Mouse (Mus musculus) yolk sac, embryonic 10.5 days (tissue): ENCODE measurements around the gene Caskin1.

Experiments
- DNase-seq: peaks from one replicate; pipeline ENCODE4 v3.0.0-alpha.2; 2017; ENCODE audit warnings: low spot score

Gene Caskin1

DNA sequence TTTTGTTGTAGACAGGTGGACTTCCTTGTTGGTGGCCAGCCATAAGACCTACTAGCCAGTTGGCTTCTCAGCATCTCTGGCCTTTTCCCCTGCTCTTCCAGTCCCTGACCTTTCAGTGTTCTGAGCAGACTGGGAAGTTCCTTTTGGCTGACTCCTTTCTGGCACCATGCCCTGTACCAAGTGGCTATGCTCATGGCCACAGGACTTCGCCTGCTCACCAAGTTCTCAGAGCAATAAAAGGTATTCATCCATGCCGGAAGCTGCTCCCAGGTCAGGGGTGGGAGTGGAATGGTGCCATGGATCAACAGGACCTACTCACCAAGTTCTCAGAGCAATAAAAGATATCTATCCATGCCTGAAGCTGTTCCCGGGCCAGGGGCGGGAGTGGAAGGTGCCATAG lies 15.9 kb upstream of the Caskin1 start:
- DNase-seq: no peak

GRCm38 (mm10) chr17:24473612-24474275 lies 14.7 kb upstream of the Caskin1 start, which contains the start of gene Bricd5:
Gene Bricd5, plus strand, starts transcription at chr17:24473884.
- DNase-seq: no peak

DNA sequence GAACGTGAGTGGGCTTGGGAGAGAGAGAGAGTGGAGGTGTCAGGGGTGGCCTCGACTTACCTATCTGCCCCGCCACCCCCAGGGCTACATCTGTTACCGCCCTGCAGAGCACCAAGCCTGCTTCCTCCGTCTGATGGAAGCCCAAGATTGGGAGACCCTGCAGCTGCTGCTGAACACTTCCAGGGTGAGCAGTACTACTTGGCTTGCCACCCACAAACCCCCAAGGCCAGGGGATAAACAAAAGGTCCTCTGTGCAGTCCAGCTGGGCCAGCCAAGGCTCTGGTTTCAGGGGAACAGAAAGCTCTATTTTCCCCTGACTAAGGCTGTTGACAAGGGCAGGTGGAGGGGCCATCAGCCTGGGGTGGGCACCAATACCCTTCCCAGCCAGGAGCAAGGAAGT lies 13.8 kb upstream of the Caskin1 start:
- DNase-seq: no peak

DNA sequence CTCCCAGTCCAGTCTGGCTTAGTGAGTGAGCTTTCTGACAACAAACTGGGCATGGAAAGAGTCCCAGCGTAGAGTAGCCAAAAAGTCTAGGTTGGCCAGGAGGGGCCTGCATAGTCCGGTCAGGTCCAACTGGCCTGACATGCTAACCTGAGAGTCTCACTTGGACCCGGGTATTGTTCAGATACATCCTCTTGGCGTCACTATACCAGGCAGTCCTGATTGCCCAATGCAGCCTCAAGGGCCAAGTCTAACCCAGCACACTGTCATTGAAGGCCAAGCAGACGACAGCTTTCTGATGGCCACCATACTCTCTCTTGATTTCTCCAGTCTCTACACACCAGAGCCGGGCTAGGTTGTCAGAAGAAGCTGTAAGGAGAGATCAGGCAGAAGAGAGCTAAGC lies 12.8 kb upstream of the Caskin1 start:
- DNase-seq: no peak

DNA sequence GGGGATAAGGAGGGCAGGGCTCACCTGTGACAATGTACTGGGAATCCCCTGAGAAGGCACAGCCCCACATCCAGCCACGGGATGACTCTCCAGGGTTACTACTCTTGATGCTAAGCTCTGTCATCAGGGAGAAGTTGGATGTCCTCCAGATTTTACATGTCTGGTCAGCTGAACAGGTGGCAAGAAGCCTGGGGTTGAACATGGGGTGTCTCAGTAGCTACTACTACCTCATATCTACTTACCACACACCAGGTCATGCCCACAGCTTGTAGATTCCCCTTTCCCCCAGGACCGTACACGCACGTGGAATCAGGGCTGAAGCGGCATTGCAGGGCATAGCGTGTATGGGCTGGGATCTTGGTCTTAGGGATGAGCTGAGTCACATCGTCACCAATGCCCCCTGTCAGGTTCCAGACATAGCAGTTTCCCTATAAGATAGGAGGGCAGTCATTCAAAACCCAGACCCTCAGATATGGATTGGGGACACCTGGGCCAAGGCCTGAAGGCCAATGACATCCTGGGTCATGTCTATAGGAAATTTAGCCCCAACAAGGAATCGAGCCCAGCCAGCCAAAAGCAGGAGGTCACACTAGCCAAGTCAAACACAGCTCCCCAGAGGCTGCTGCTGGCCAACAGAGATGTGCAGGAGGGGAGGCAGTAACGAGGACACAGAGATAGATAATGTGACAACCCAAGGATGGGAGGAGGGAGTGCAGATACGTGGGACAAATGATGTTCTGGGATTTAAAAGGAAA lies 12.2 kb upstream of the Caskin1 start:
- no peak for DNase-seq

DNA sequence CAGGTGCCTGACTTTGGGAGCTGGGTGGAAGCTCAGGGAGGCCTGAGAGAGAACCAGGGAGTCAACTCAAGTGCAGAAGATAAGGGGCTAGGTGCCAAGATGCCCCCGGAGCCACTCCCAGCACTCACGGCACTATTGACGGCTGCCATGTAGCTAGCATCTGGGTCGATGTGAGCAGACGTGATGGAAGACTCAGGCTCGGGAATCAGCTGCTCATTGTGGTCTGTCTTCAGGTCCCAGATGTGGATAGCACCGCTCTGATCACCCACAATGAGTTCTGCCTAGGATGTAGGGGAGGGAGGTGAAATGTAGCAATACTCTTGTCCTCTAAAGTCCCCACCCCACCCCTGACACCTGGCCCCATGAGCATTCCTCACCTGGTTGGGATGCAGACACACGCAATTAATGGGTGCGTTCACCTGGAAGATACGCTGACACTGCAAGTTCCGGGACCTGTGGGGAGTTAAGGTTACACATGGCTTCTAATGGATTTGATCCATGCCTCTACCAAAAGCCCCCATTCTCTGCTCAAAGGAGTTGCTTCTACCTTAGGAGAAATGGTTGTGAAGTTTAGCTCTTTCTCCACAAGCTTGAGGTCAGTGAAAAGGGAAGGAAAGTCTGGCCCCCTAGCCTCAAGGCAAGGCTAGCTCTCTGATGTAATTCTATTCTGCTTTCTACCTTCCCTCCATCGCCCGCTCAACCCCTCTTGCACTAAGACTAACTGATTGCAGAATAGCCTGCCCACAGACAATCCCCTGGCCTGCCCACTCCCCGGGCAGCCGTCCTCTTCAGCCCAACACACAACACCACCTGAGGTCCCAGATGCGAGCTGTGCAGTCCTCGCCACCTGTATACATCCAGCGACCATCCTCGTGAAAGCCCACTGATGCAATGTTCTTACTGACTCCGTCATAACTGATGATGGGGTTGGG lies 11.1 kb upstream of the Caskin1 start:
- no peak for DNase-seq

DNA sequence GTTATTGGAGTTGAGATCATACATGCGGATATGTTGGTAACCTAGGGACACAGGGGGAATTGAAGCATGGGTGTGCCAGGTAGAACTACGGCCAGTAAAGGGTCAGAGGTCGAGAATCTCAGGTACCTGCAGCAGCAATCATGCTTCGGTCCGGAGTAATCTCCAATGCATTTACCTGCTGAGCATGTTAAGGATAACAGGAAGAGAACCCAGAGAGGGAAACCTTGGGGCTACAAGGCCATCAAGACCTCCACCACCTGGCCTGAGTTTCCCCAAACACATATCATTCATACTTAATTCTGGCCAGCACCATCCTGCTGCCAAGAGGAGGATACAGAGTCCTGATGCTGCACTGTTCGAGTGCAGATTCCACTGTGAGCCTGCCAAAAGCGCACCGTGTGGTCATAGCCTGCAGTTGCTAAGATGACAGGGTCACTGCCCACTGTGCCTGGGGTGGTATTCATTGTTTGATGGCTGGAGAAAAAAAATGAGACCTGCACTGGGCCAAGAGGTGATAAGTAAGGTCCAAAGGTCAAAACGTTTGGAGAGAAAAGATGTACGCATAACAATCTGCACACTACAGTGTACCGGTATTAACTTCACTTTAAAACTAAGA lies 10.3 kb upstream of the Caskin1 start:
- no peak for DNase-seq

- peak; percentile 97 for DNase-seq
These were observed 9.6 kb upstream of the Caskin1 start, which contains the start of gene Mlst8 for GRCm38 (mm10) chr17:24478663-24479380. Gene Mlst8, minus strand, starts transcription at chr17:24479078.

DNA sequence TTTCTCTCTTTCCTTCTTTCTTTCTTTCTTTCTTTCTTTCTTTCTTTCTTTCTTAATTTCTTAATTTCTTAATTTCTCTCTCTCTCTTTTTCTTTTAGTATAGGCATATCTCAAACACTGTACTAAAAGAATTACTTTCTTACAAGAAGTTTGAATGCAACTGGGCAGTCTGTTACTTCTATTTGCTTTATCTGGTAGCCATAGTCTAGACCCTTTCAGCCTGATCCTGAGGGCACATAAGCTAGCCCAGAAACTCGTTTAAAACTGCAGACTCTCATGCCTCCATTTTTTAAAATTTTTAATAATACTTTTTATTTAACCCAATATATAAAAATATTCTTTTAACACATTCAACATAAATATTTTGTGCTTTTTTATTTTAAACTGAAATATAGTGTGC lies 9.0 kb upstream of the Caskin1 start:
- DNase-seq: no peak

DNA sequence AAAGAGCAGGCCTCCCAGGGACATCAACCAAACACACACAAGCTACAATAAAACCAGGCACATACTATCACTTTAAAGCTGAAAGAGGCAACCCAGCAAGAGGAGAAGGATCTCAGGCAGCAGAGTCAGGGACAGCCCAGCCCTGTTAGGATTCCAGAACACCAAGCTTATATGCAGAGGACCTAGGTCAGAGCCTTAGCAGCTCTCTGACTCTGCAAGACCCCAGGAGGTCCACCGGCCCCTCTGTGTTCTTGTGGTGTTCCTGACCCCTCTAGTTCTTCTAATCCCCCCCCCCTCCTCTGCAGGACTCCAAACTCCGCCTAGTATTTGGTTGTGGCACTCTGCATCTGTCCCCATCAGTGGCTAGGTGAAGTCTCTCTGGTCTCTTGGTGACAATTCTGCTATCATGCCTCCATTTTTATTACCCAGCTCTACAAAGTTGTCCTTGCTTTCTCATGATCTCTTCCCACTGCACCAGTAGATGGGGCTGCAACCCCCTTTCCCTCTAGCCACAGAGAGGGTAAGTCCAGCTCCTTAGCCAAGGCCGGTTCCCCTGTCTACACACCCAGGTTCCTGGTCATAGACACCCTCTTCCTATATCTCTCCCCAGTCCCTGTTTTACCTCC lies 8.1 kb upstream of the Caskin1 start:
- no peak for DNase-seq

GRCm38 (mm10) chr17:24481027-24481815 lies 7.2 kb upstream of the Caskin1 start:
- DNase-seq: no peak

- DNase-seq: no peak
These were observed 4.9 kb upstream of the Caskin1 start for GRCm38 (mm10) chr17:24483495-24483894.

GRCm38 (mm10) chr17:24485090-24485860 lies 3.1 kb upstream of the Caskin1 start:
- no peak for DNase-seq

DNA sequence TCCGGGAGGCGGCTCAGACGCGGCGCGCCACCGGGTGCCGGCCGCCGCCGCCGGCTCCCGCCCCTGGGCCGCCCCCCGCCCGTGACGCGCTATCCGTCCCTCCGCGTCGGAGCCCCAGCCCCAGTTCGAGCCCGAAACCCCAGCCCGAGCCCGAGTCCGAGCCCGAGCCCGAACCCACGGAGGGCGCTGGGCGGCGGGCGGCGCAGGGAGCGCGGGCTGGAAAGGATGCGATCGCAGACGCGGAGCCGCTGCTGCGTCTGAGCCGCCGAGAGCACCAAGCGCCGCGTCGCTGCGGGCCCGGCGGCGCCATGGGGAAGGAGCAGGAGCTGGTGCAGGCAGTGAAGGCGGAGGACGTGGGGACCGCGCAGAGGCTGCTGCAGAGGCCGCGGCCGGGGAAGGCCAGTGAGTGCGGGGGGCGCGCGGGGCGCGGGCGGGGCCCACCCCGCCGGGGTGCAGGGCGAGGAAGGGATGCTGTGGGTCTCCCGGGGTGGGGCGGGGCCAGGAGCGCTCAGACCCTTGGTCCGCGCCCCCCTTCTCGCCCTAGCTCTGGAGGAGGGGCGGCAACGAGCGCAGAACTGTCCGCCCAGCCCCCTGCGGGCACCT lies 362 bp downstream of the Caskin1 start:
- DNase-seq: peak; percentile 25

GRCm38 (mm10) chr17:24489265-24490030 lies 1.0 kb downstream of the Caskin1 start:
- DNase-seq: no peak

DNA sequence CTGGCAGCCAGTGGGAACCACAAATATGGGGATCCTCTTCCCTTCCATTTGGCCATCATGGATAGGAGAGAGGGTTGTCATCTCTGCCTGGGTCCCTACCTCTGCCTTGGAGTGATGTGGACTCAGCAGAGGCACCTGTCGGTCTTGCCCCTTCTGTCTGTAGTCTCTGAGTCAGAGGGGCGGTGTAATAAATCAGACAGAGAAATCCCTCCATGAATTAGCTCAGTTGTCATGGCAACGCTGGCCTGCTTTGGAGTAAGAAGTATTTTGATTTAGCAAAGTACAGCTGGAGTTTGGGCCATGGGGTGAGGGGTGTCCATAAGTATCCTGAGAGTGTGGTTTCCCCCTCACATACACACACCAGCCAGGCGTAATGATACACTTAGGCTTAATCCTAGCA lies 2.0 kb downstream of the Caskin1 start:
- DNase-seq: no peak

DNA sequence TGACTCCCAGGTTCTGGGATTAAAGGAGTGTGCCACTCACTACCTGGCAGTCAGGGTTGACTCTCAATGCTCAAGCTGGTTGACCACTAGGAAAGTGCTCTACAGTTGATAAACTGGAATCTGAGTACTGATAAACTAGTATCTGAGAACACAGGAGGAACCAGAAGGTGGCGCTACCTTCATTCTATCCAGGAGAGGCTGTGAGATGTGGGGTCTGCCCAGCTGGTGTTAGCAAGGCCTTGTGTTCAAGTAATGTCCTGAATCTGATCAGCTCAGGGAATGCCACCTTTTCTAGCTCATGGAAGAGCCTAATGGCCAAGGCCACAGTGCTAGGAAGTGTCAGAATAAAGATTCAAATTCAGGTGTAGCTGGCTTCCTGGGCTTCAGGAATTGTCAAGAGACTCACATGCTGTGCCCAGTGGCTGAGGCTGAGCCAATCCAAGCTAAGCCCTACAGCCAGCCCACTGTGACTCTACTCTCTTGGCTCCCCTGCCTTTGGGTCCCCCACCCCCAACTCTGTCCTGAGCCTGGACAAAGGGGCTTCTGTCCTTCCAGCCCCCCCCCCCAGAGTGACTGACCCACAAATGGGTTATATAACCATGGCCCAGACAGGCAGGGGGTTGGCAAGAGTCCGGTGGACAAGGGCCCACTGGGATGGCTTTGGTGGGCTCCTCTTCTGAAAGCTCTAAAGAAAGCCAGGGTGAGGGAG lies 6.4 kb downstream of the Caskin1 start:
- DNase-seq: no peak
